Mouse (Mus musculus) left cerebral cortex, postnatal 14 days (tissue): ENCODE results near the gene Cnih3. TPM values are rescaled to one million over a fixed set of nuclear protein-coding genes. Genes with fewer than 3 reads are reported as not detected.

Source experiments
- DNase-seq, 2 experiments: peaks; one replicate each; pipeline ENCODE4 v3.0.0; 2021 to 2022; ENCODE audit warnings: low spot score in 2 of 2, mixed read lengths in 1 of 2
- intact Hi-C: fragments of 180-260 bp; cut with DNase I; formaldehyde crosslinking; loops from one replicate; pipeline ENCODE4 v1.15.1; 2025
- long read RNA-seq, 2 experiments: library from polyadenylated mRNA; stranded (forward); transcript quantifications; one replicate each; pipeline ENCODE4 v2.0.0; 2021
- total RNA-seq, 2 experiments: library from RNA; stranded (reverse); gene quantifications; 2 replicates each; pipeline ENCODE4 v1.2.3; 2021

Cnih3 gene
- 10 to 100 TPM; 72.5 to 76.0 TPM for total RNA-seq
- long read RNA-seq, experiment 1, transcript Cnih3-201 (6 exons, 2,668 nt): major isoform, 90 of 105 reads
- long read RNA-seq, experiment 1, partial matches to known transcripts: 2 of 105 reads
- long read RNA-seq, experiment 1, other reads (novel, unspliced or antisense): 8 of 105 reads
- long read RNA-seq, experiment 2, transcript Cnih3-201 (6 exons, 2,668 nt): major isoform, 66 of 83 reads
- long read RNA-seq, experiment 2, partial matches to known transcripts: 1 of 83 reads
- long read RNA-seq, experiment 2, other reads (novel, unspliced or antisense): 9 of 83 reads

- intact Hi-C loops: no loop called here
- peak; percentile 46 to 69 for DNase-seq
Measured at GRCm38 (mm10) chr1:181352367-181353199, at the start of gene Cnih3. Gene Cnih3 (plus strand): TSS chr1:181352628.

DNA sequence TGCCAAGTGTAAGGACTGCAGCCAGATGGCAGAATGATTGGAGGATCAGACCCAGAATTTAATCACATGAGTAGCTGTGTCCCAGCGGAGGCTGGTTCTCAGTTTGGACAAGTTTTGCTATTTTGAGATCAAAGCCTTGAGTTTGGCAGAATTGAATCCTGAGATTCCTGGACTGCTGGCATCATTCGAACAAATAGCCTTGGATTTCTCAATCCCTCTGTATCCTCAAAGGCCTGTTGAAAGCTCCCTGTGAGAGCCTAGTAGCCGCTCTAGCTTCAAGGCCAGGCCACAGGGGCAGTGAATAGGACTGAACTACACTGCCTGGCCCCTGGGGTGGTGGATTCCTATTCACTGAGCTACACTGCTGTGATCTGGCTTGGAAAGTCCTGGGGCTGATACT lies 44.4 kb upstream of the Cnih3 start:
- intact Hi-C loops: no loop called here
- peak in 1 of 2 experiments; percentile 39 for DNase-seq

DNA sequence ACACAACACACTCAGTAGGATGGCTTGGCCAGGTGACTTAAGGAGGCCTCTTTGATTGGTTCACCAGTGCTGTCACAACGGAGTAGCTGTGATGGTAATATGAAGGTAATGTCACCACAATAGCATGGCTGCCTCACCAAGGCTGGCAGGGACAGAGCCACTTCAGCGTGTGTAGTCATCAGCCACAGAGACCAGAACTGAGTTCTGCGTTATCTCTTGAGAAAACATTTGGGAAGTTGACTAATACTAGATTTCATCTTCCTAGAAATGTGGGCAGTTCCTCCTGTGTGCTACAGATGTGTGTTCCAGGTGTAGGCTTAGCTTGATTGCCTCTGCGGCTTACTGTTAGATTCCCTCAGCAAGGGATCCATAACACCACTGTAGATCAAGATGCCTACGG lies 41.7 kb upstream of the Cnih3 start:
- no peak for DNase-seq
- intact Hi-C loops: no loop called here

GRCm38 (mm10) chr1:181312115-181313045 lies 40.0 kb upstream of the Cnih3 start:
- intact Hi-C loops: no loop called here
- DNase-seq: no peak

GRCm38 (mm10) chr1:181313046-181313415 lies 39.4 kb upstream of the Cnih3 start:
- intact Hi-C loops: no loop called here
- no peak for DNase-seq

DNA sequence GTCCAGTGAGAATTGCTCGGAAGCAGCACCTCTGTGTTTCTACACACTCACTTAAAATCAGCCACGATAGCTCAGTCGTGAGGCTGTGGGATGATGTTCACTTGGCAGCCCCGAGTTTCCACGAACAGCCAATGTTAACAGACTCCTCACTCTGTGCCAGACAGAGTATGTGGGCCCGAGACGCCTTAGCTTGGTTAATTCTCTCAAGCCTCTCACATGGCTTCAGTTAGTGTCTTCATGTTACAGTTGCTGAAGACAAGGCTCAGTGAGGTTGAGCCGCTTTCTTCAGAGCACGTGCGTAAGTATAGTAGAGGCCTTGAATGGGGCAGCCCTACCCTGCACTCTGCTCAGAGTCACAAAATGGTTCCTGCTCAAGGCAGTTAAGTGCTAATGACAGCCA lies 38.1 kb upstream of the Cnih3 start:
- intact Hi-C loops: no loop called here

DNA sequence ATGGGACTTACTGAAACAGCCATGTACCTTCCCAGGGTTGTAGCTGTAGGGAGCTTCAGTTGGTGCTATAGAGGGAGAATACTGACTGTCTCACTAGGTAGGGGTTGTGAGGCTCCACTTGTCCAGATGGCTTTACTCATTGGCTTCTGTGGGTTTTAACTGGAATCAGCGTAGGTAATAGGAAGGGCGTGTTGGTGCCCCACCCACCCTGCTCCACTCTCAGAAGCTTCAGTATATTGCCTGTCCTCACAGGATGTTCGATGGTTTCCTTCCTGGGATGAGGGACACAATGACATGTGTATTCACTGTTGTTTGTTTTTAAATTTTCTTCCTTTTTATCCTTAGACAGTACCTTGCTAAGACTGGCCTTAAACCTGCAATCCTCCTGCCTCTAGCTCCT lies 37.1 kb upstream of the Cnih3 start:
- intact Hi-C loops: no loop called here
- DNase-seq: no peak

More for the DNA sequence above, 38.1 kb upstream of the Cnih3 start:
- no peak for DNase-seq

DNA sequence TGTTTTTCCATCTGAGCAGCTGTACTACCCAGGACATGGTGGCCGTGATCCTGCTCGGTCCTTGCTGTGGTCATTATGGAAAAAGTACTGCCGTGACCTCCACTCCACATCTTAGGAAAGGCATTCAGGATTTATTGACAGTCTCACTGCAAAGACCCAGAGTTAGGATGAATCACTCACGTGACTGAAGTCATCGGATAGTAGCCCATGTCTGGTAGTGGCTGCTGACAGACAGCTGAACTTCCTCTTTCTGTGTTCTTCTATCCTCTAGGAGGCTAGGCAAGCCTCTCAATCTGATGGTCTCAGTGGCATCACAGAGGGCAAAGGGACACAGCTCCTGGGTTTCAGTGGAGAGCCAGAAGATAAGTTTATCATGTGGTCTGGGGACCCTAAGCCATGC lies 35.9 kb upstream of the Cnih3 start:
- intact Hi-C loops: no loop called here

GRCm38 (mm10) chr1:181319466-181319865 lies 33.0 kb upstream of the Cnih3 start:
- intact Hi-C loops: no loop called here
- DNase-seq: no peak

More for the DNA sequence above, 35.9 kb upstream of the Cnih3 start:
- DNase-seq: no peak

GRCm38 (mm10) chr1:181321149-181321548 lies 31.3 kb upstream of the Cnih3 start:
- intact Hi-C loops: no loop called here
- DNase-seq: no peak

DNA sequence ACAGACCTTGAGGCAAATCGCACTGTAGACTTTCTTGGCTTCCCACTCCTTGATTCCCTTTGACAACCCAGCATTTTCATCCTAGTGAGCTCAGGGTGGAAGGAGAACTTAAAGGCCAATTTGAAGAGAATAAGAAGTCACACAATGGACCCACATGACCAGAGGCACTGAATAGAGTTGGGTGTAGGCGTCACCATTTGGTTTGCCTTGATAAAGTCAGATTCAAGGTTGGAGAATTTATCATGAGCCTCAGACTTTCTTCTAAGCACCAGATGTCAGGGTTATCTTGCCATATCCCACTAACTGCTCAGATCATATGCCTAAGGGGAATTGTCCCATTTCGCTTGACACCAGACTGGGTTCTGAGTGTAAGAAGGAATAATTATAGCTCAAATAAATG lies 29.3 kb upstream of the Cnih3 start:
- intact Hi-C loops: no loop called here
- DNase-seq: no peak

GRCm38 (mm10) chr1:181327137-181327536 lies 25.3 kb upstream of the Cnih3 start:
- no peak for DNase-seq
- intact Hi-C loops: no loop called here

DNA sequence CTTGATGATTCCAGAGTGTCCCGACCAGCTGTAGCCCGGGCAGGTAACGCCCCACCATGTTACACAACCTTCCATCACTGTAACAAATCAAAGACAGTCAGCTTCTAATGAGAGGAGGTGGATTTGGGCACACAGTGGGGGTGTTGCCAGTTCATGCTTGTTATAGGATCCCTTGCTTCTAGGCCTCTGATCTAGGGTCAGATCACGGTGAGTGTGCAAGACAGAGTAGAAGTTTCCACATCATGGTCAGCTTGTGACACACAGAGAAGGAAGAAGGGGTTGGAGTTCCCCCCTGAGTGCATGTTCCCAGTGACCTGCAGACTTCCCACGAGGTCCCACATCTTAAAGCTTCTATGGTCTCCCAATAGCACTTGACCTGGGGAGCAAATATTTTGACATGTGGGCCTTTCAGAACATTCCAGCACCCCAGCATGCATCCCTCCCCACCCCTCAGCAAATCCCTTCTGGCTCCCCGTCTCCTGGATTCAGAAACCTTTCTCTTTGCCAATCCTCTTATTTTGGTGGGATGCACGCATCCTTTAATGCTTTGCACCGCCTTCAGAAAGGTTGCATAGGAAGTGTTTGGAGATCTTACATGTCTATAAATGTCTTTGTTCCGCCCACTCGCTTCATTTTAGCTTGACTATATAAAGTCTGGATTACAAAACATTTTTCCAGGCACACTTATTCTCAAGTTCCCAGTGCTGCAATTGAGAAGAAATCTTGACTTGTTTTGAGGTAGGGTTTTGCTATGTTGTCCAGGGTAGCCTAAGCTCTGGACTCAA lies 24.6 kb upstream of the Cnih3 start:
- peak; percentile 53 to 79 for DNase-seq
- intact Hi-C loops: no loop called here

GRCm38 (mm10) chr1:181329110-181329509 lies 23.3 kb upstream of the Cnih3 start:
- DNase-seq: no peak
- intact Hi-C loops: no loop called here

DNA sequence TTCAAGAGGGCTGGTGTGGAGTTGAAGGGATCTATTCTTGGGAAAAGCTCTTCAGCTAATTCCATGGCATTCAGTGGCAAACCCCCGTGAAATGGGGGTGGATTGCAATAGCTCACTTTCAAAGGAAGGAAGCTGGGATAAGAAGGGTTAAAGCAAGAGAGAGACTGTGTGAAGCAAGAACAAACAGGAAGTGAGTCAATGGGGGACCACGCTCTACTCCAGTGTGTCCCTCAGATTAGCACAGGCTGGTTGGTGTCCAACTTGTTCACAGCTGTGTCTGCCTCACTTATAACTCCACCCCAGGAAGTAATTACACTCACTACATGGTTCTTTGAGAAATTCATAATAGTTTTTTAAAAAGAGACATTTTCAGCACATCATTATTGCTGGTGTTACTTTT lies 19.8 kb upstream of the Cnih3 start:
- intact Hi-C loops: no loop called here
- DNase-seq: no peak

GRCm38 (mm10) chr1:181334329-181335018 lies 18.0 kb upstream of the Cnih3 start:
- peak in 1 of 2 experiments; percentile 39 for DNase-seq
- intact Hi-C loops: no loop called here

- no peak for DNase-seq
- intact Hi-C loops: no loop called here
Measured at GRCm38 (mm10) chr1:181335019-181335365, 17.4 kb upstream of the Cnih3 start.

GRCm38 (mm10) chr1:181335388-181335787 lies 17.0 kb upstream of the Cnih3 start:
- intact Hi-C loops: no loop called here

GRCm38 (mm10) chr1:181336857-181337256 lies 15.6 kb upstream of the Cnih3 start:
- intact Hi-C loops: no loop called here

More at GRCm38 (mm10) chr1:181335388-181335787, 17.0 kb upstream of the Cnih3 start:
- peak in 1 of 2 experiments; percentile 23 for DNase-seq

More at GRCm38 (mm10) chr1:181336857-181337256, 15.6 kb upstream of the Cnih3 start:
- no peak for DNase-seq
